Mouse (Mus musculus): ENCODE measurements around the gene Slc4a11. TPM values are rescaled to one million over a fixed set of nuclear protein-coding genes. Genes with fewer than 3 reads are reported as not detected.

The Slc4a11 gene
- polyA plus RNA-seq, 1 experiment from 2014 or later: 0.67 TPM

DNA sequence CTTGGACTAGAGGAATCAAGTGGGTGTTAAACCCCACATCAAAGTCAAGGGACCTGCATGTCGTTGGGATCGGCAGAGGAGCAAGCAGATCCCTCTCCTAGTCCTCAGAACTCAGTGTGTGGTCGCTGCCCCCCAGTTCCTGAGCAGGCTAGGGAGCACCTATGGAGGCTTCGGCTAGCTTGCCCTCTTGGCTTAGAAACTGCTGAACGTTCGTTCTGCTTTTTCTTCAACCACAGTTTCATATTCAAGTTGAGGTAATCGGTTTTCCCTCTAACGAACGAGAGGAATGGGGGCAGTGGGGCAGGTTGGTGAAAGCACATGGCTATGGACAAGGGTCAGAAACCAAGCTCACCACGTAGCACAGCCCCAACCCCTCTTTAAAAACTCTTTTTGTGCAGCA is 9.7 kb upstream of the Slc4a11 start:
- H3K9ac ChIP-seq (replicated peaks): no peak overlapping the region
- peaks cover 55% of the 10 kb centered on the region for H3K36me3 ChIP-seq
- H3K27me3 ChIP-seq (replicated peaks): no peaks in the 10 kb centered on the region
- no peak overlapping the region for H3K4me3 ChIP-seq (replicated peaks)
- WGBS: 80% methylated on average over 10 of the region's 10 CpGs
- no peak overlapping the region for H3K27ac ChIP-seq (replicated peaks)
- H3K4me2 ChIP-seq: no peak overlapping the region
- no peaks in the 10 kb centered on the region for H3K9me3 ChIP-seq (replicated peaks)
- ATAC-seq (ENCODE audit: low FRiP score): no peak
- peaks cover 4% of the 10 kb centered on the region; the same call in 1 of the 2 replicates for H3K4me1 ChIP-seq

DNA sequence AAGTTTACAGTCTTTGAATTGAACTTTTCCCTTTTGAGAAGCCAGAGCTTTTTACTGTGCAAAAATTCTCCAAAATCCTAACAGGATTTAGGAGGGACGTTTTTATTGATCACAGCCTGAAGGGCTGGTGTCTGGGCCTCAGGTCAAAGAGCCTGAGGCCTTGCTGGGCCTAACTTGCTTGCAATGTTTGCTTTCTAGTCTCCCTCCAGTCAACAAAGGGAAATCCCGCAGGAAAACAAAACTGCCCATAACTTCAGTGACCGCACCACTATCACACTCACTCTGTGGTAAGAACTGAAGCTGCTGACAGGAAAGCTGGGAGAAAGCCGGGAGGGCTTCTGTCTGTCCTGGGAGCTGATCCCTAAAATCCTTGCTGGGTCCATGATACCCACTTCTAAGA is 9.3 kb upstream of the Slc4a11 start:
- Histone ChIP-seq H3K27ac (replicated peaks) (no peak overlapping the region), H3K9me3 (replicated peaks) (no peaks in the 10 kb centered on the region), H3K9ac (replicated peaks) (no peak overlapping the region), H3K4me1 (peaks cover 4% of the 10 kb centered on the region; the same call in 1 of the 2 replicates), H3K27me3 (replicated peaks) (no peaks in the 10 kb centered on the region), H3K36me3 (peaks cover 51% of the 10 kb centered on the region), H3K4me2 (no peak overlapping the region), H3K4me3 (replicated peaks) (no peak overlapping the region)
- 76% methylated on average over 4 of the region's 4 CpGs for WGBS
- ATAC-seq (ENCODE audit: low FRiP score): no peak

DNA sequence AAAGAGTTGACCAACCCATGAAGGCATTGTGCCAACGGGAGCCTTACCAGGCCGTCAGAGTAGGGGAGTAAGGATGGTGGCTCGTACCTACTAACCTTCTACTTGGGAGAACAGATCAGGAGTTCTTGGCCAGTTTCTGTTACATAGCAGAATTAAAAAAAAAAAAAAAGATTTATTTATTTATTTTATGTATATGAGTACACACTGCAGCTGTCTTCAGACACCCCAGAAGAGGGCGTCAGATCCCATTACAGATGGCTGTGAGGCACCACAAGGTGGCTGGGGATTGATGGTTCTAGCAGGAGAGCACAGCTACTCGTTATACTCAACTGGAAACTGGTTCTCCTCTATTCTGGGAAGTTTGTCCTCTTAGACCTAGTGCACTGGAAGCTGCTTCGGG is 7.9 kb upstream of the Slc4a11 start:
- 73% methylated on average over 6 of the region's 6 CpGs for WGBS
- no peak for ATAC-seq (ENCODE audit: low FRiP score)

DNA sequence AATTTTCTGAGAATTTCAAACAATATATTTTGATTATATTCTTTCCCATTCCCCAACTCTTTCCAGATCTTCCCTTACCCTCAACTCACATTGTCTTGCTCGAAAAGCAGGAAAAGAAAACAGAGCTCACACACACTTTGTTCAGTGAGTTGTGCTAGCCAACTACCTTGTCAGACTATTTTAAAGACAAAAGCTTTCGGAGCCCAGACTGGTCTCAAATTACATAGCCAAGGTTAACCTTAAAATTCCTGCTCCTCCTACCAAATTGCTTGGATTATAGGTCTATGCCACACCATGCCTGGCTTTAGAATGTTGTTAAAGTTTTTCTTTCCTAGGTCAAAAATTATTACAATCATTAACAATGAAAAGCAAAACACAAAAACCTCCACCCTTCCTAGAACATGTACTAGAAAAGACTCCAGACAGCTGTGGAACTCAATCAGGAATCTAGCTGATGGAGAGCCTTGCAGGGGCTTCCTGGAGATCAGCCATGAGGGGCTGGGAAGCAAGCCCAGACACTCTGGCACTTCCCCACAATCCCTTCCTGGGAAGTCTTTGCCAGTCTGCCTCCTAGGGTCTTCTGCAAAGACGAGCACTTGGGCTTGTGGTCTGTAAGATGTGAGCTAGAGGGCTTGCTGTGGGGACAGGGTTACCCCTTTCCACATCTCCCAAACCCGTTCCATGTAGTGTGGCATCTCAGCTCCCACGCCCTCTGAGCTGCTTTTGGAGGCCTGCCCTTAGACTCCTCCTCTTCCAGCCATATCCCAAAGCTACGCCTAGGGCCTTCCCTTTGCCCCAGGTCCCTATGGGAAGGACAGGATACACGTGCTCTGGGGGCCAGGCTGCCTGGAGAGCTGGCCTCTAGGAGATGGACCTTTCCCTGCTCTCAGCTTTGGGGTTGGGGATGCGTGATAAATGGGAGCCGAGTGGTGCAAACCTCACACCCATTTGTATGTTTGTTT is 7.0 kb upstream of the Slc4a11 start:
- no peak overlapping the region for H3K27ac ChIP-seq (replicated peaks)
- 69% methylated on average over 9 of the region's 9 CpGs for WGBS

More for the DNA sequence above, 7.9 kb upstream of the Slc4a11 start:
- Histone ChIP-seq H3K4me2 (no peak overlapping the region), H3K9me3 (replicated peaks) (no peaks in the 10 kb centered on the region), H3K36me3 (peaks cover 36% of the 10 kb centered on the region), H3K27ac (replicated peaks) (no peak overlapping the region), H3K9ac (replicated peaks) (no peak overlapping the region), H3K4me1 (peaks cover 4% of the 10 kb centered on the region; the same call in 1 of the 2 replicates), H3K27me3 (replicated peaks) (peaks cover 3% of the 10 kb centered on the region; the same call in 1 of the 2 replicates), H3K4me3 (replicated peaks) (no peak overlapping the region)

DNA sequence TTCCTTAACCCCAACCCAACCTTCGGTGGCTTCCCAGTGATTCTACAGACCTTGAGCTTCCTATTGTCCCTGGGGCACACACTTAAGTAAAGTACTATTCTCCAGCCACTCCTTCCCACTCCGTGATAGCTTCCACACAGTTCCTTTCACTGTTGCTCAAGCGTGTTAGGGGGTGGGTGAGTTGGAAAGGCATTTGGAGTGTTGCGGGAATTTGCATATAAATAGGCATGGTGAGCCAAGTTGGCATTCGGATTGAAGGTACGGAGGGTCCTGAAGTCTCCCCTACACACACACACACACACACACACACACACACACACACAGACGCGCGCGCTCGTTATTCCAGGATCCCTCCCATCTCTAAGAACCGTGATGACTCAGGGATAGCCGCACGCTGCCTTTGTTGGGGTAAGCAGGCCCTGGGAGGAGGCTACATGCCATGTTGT is 525 bp upstream of the Slc4a11 start:
- Histone ChIP-seq H3K4me3 (replicated peaks) (peak overlapping the region; percentile 52), H3K4me2 (peak overlapping the region; percentile 100), H3K9me3 (replicated peaks) (no peaks in the 10 kb centered on the region), H3K27ac (replicated peaks) (no peak overlapping the region), H3K9ac (replicated peaks) (no peak overlapping the region), H3K27me3 (replicated peaks) (peaks cover 51% of the 10 kb centered on the region), H3K36me3 (no peaks in the 10 kb centered on the region), H3K4me1 (peaks cover 21% of the 10 kb centered on the region)
- peak; percentile 29 for ATAC-seq (ENCODE audit: low FRiP score)
- under 1% methylated on average over 14 of the region's 14 CpGs for WGBS

More for the DNA sequence above, 7.0 kb upstream of the Slc4a11 start:
- ATAC-seq (ENCODE audit: low FRiP score): peak; percentile 46; the same call in 1 of the 2 replicates
- Histone ChIP-seq H3K36me3 (peaks cover 28% of the 10 kb centered on the region), H3K4me1 (peaks cover 4% of the 10 kb centered on the region; the same call in 1 of the 2 replicates), H3K27me3 (replicated peaks) (peaks cover 9% of the 10 kb centered on the region; the same call in 1 of the 2 replicates), H3K4me3 (replicated peaks) (no peak overlapping the region), H3K9ac (replicated peaks) (no peak overlapping the region), H3K4me2 (no peak overlapping the region), H3K9me3 (replicated peaks) (no peaks in the 10 kb centered on the region)

DNA sequence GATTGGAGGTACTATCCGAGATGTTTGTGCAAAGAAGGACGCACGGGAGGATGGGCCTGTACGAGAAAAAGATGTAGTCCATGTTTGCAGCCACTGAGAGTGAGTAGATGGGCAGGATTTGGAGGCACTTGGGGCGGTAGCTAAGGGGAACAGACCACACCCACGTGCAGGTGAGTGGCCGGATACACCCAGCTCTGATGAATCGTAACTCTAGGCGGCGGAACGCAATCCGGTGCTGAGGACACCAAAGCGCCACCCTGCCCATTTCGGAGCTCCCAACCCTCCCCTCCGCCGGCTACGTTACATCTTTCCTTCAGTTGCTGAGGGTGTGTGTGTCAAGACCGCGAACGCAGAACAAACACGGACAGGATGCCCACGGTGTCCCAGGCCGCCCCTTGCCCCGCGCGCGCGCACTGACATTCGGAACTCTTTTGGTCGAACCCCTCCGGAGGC is 593 bp downstream of the Slc4a11 start:
- Histone ChIP-seq H3K4me3 (replicated peaks) (peak overlapping the region; percentile 52), H3K4me1 (peaks cover 21% of the 10 kb centered on the region), H3K27me3 (replicated peaks) (peaks cover 51% of the 10 kb centered on the region), H3K9ac (replicated peaks) (peak overlapping the region; percentile 44), H3K9me3 (replicated peaks) (no peaks in the 10 kb centered on the region), H3K27ac (replicated peaks) (no peak overlapping the region), H3K36me3 (no peaks in the 10 kb centered on the region), H3K4me2 (peak overlapping the region; percentile 100)
- 1% methylated on average over 31 of the region's 31 CpGs for WGBS
- peak; percentile 13; the same call in 1 of the 2 replicates for ATAC-seq (ENCODE audit: low FRiP score)

DNA sequence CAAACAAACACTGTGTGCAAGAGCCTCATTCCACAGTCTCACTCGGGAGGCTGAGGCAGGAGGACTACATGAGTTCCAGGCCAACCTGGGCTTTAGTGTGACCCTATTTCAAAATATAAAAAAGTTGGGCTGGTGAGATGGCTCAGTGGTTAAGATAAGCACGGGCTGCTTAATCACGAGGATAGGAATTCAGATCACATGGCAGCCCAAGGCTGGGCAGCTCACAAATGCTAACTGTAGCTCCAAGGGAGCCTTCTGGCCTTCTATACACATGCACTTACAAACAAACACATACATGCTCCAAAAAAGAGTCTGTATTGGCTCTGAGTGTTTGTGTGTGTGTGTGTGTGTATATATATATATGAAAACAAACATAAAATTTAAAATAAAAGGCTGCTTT is 3.8 kb downstream of the Slc4a11 start:
- peaks cover 21% of the 10 kb centered on the region for H3K4me1 ChIP-seq
- peaks cover 36% of the 10 kb centered on the region for H3K27me3 ChIP-seq (replicated peaks)
- H3K36me3 ChIP-seq: no peaks in the 10 kb centered on the region
- H3K9ac ChIP-seq (replicated peaks): no peak overlapping the region
- 61% methylated on average over 3 of the region's 3 CpGs for WGBS
- no peak overlapping the region for H3K27ac ChIP-seq (replicated peaks)
- H3K9me3 ChIP-seq (replicated peaks): no peaks in the 10 kb centered on the region
- no peak overlapping the region for H3K4me2 ChIP-seq
- no peak overlapping the region for H3K4me3 ChIP-seq (replicated peaks)
- ATAC-seq (ENCODE audit: low FRiP score): no peak

DNA sequence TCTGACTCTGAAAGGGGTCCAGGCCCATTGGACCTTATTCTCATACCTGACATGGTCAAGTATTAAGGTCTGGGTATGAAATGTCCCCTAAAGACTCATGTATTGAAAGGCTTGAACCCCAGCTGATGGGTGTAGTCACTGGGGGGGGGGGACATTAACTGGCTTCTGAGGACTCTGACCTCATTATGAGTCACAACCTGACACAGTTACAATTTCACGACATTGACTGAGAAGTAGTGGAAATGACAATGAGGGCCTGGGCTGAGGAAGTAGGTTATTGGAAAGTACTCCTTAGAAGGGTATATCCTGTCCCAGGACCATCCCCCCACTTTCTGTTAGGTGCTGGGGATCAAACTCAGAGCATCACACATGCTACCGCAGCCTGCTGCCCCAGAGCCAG is 8.3 kb downstream of the Slc4a11 start:
- no peak overlapping the region for H3K4me3 ChIP-seq (replicated peaks)
- H3K4me1 ChIP-seq: no peaks in the 10 kb centered on the region
- ATAC-seq (ENCODE audit: low FRiP score): no peak
- H3K27me3 ChIP-seq (replicated peaks): no peaks in the 10 kb centered on the region
- no peaks in the 10 kb centered on the region for H3K9me3 ChIP-seq (replicated peaks)
- H3K27ac ChIP-seq (replicated peaks): no peak overlapping the region
- H3K9ac ChIP-seq (replicated peaks): no peak overlapping the region
- WGBS: 86% methylated on average over 2 of the region's 2 CpGs
- H3K36me3 ChIP-seq: peaks cover 19% of the 10 kb centered on the region; the same call in 1 of the 2 replicates
- no peak overlapping the region for H3K4me2 ChIP-seq

DNA sequence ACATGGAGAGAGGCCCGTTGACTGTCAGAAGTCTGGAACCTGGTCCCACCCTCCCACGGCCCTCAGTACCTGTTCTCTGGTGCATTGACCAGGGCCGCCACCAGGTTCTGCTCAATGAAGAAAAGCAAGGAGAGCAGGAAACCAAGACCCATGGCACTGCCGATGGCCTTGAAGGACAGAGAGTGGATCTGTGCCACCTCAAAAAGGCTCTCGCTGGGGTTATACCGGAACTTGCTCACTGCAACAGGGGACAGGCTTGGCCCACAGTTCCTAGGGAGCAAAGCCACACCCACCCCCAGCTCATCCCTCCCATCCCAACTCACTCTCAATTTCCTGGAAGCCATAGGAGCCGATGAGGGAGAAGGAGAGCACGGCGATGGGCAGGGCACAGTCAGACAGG is 11.9 kb downstream of the Slc4a11 start:
- Histone ChIP-seq H3K4me2 (no peak overlapping the region), H3K4me3 (replicated peaks) (no peak overlapping the region), H3K4me1 (no peaks in the 10 kb centered on the region), H3K27ac (replicated peaks) (no peak overlapping the region), H3K27me3 (replicated peaks) (no peaks in the 10 kb centered on the region), H3K9ac (replicated peaks) (no peak overlapping the region), H3K36me3 (peaks cover 54% of the 10 kb centered on the region), H3K9me3 (replicated peaks) (no peaks in the 10 kb centered on the region)
- 93% methylated on average over 9 of the region's 9 CpGs for WGBS
- no peak for ATAC-seq (ENCODE audit: low FRiP score)

DNA sequence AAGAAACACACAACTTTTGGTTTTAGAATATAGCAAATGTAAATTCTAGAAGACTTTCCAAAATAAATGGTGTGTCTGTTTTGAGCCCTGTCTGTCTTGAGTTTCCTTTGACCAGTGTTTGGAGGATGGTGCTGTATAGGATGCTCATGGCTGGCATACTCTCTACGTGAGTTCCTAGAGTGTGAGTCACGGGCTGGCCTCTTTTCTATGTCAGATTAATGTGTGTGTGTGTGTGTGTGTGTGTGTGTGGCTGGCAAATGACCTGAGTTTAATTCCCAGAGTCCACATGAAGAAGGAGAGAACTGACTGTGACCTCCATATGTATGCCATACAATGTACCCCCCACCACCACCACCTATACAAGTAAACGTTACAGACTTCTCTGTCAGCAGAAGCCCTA is 15.8 kb downstream of the Slc4a11 start:
- Histone ChIP-seq H3K4me2 (no peak overlapping the region), H3K27ac (replicated peaks) (no peak overlapping the region), H3K27me3 (replicated peaks) (no peaks in the 10 kb centered on the region), H3K36me3 (peaks cover 86% of the 10 kb centered on the region), H3K4me1 (no peaks in the 10 kb centered on the region), H3K9me3 (replicated peaks) (no peaks in the 10 kb centered on the region), H3K4me3 (replicated peaks) (no peak overlapping the region), H3K9ac (replicated peaks) (no peak overlapping the region)
- no peak for ATAC-seq (ENCODE audit: low FRiP score)
- 88% methylated on average over 3 of the region's 3 CpGs for WGBS

DNA sequence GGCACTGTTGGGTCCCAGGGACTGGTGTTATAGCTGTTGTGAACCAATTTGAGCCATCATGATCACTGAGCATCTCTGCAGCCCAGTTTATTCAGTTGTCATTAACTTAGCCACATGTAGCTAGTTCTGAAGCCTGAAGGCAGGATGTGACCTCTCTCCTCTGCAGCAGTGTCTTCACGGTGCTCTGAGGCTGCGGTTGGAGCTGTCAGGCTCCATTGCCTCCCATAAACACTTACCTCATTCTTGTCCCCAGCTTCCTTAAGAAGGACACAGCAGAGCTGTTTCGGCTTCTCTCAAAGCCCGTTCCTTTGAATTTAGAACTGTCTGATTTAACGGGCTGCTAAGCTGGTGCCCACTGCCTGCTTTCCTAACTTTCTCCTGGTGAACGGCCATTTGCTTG is 17.4 kb downstream of the Slc4a11 start:
- H3K9me3 ChIP-seq (replicated peaks): no peaks in the 10 kb centered on the region
- H3K27ac ChIP-seq (replicated peaks): no peak overlapping the region
- H3K4me3 ChIP-seq (replicated peaks): no peak overlapping the region
- ATAC-seq (ENCODE audit: low FRiP score): no peak
- peaks cover 97% of the 10 kb centered on the region for H3K36me3 ChIP-seq
- H3K4me1 ChIP-seq: no peaks in the 10 kb centered on the region
- no peak overlapping the region for H3K9ac ChIP-seq (replicated peaks)
- 88% methylated on average over 6 of the region's 6 CpGs for whole genome bisulfite sequencing
- H3K4me2 ChIP-seq: no peak overlapping the region
- H3K27me3 ChIP-seq (replicated peaks): no peaks in the 10 kb centered on the region

DNA sequence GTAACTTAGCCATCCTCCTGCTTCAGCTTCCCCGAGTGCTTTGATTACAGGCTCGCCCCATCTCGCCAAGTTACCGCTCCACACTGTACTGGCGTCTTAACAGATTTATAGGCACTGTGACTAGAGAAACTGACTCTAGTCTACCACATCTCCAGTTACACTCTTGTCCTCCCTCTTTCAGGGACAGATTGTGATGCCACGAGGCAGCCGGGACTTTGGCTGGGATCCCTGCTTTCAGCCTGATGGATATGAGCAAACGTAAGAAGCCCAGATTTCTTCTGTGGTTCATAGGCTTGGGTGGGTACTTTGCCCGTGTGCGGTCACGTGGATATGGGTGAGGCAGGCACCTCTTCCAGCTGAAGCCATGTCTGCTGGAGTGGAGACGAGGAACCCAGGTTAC is 18.2 kb downstream of the Slc4a11 start:
- Histone ChIP-seq H3K4me1 (no peaks in the 10 kb centered on the region), H3K9me3 (replicated peaks) (no peaks in the 10 kb centered on the region), H3K27ac (replicated peaks) (no peak overlapping the region), H3K36me3 (peaks cover 97% of the 10 kb centered on the region), H3K27me3 (replicated peaks) (no peaks in the 10 kb centered on the region), H3K4me2 (no peak overlapping the region), H3K9ac (replicated peaks) (no peak overlapping the region), H3K4me3 (replicated peaks) (no peak overlapping the region)
- 96% methylated on average over 12 of the region's 12 CpGs for WGBS
- no peak for ATAC-seq (ENCODE audit: low FRiP score)

Measured in neural tube, embryonic 15.5 days (tissue).